Mouse (Mus musculus): ENCODE measurements around the gene Tmem95.

DNA sequence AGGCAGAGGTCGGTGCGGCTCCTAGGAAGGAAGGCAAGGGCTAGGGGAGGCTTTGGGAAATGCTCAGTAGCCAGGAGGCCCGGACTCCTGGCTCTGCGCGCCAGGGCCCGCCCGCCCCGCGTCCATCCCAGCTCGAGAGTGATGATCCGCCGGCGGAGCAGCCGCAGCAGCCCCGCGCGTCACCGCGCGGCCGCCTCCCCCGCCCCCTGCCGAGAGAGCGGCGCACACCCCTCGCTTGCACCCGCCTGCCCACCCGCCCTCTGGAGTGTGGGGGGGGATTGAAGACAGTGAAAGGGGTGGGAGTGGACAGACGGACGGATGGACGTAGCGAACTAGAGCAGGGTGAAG lies 40.2 kb downstream of the Tmem95 start, which contains the start of gene Nlgn2:
- no peak for TF ChIP-seq POLR2A (IDR thresholded peaks at IDR 0.05; ENCODE audit: borderline replicate concordance, extremely low read depth, low read depth, low read length)
- TF ChIP-seq CTCF (IDR thresholded peaks at IDR 0.05; ENCODE audit: insufficient read depth, low read length): no peak

Data from lung, adult 2 months (tissue).